Mouse (Mus musculus) Muller cell, postnatal 12 days (primary cell): Measurements from ENCODE around the gene Cep63.

Experiments
- DNase-seq: peaks from one replicate; pipeline ENCODE4 v3.0.0-alpha.2; 2015; ENCODE audit errors: inconsistent ontology term

The Cep63 gene

DNA sequence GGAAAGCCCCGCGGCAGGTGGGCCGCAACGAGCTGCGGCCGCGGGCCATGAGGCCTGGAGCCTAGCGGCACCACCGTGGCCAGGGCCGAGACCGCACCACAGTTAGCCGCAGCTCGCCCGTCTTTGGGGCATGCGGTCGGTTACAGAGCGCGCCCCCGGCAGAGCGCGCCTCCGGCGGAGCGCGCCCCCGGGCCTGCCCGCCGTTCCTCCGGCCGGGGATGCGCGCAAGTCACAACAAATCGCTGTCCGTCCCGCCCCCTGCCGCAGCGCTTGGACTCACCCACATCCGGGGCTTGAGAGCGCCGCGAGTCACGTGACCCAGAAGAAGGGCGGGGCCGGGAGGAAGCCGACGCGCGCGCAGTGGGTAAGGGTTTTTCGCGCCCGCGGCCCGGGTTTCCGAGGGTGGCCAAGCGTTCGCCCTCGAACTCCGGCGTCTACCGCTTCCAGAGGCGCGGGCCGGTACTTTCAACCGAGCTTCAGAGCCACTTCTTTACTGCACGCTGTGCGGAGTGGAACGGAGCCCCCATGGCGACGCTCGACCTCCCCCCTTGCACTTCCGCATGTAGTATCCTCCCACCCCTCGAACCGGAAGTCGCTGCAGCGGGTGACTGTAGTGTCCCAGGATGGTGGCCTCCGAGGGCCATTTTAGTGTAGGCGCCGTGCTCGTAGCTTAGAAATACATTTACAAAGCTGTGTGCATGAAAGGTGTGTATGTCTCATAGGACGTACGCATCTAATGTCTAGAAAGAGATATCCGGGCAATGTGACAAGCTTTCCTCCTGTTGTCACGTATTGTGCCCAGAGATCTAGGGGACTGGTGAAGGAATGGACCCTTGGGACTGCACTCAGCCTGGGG, at the start of gene Cep63, which contains the start of gene Anapc13:
Gene Cep63, minus strand, starts transcription at position 552 of the 856 bp plus-strand sequence.
Gene Anapc13, plus strand, starts transcription at position 314 of the 856 bp plus-strand sequence.
- DNase-seq: peak; percentile 99

DNA sequence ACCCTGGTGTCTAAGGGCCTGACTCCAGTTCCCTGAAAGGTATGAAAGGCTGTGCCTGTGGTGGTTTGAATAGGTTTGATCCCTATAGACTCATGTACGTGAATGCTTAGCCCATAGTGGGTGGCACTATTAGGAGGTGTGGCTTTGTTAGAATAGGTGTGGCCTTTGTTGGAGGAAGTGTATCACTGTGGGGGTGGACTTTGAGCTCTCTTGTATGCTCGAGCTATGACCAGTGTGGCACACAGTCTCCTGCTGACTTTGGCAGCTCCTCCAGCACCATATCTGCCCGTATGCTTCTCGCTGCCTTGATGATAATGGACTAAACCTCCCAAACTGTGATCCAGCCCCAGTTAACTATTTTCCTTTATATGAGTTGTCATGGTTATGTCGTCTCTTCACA, 49.6 kb upstream of the Cep63 start:
- DNase-seq: no peak

DNA sequence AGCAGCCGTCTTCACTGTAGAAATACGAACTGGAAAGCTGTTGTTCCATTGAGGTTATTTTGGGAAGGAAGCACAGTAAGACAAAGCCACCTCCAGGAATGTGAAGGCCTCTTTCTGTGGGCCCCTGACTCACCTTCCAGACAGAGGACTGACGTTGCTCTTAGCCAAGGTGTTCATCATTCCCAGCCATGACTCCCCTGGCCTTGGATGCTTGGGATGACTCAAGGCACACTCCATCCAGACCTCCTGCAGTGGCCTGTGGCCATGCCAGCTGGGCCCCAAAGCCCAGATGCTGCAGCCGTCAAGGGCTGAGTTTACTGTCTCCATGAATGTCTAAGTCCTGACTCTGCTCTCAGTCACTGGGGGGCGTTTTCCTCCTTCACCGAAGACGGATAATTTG, 47.0 kb upstream of the Cep63 start:
- peak; percentile 67 for DNase-seq

DNA sequence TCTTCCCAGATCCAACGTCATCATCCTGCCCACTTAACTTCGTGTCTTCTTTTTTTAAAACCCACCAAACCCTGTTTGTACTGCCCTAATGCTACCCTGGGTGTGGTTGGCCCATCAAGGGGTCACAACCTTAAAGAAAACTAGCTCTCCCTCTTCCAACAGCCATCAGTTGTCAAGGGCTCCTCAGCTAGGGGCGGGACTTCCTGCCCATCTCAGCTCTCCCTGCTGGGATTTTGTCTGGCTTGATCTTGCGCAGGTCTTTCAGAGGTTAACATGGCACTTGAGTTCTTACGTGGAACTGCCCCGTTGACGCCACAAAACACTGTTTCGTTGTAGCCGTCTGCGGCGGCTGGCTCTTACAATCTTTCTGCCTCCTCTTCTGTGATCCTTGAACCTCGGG, 42.6 kb upstream of the Cep63 start:
- DNase-seq: no peak

DNA sequence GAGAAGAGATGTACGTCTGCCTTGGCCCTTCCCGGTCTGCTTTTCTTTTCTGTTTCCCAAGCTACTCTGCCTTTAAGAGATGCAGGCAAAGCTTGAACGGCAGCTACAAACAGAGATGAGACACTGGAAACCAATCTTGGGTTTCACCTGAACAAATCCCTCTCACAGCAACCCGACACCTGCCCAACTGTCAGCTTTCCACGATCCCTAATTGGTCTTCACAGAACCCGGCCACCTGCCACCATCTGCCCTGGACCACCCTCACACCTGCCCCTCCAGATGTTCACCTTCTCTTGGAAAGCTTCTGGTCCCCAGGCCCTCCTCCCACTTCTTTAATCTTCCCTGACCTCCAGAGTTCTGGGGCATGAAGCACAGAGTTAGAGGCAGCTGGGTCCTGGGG, 41.8 kb upstream of the Cep63 start:
- no peak for DNase-seq

DNA sequence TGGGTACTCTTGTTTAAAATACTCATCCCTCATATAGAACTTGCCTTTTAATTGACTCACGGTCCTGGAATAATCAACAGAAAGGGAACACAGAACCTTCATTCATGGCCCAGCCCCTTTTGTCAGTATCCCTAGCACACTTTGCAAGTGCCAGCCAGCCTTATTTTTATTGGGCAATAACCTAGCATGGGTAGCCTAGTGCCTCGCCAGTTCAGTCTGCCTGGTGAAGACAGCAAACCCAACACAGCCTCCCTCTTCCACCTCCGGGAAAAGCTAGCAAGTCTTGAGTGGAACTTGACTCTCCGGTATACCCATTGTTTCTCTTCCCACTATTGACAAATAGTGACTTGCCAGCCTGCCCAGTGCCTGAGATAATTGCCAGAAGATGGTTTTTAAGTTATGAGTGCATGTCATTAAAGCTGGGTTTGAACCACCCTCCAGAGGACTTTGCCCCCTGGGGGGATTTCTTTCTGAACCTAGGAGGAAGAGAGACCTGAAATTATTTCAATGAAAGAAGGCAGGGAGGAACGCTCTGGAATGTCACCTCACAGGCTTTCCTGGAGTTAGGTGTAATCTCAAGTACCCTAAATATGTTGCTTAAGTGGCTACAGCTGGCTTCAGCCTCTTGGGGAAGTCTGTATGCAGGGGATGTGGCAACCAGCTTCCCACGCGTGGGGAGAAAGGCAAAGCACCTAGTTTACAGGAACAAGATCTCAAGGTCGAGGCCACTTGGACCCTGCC, 30.2 kb upstream of the Cep63 start:
- DNase-seq: no peak

DNA sequence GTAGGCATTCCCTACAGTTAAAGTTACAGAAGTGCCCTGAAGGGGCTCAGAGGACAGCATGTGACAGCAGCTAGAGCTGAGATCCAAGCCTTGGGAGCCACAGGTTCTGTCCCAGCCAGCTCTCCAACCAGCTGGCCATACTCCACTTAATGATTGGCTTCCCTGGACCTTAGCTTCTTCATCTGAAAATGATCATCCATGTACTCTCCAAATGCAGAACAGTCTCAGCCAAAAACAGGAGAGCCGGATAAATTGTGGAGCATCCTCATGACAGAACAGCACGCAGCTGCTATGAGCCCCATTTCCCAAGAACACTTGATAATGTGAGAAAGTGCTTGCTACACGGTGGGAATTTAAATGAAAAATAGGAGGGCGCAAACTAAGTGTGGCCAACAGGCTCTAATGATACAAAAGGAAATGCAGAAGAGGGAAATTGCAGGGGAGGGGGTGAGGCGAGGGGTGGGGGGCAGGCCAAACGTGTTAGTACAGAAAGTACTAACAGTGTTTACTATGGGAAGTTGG, 24.9 kb upstream of the Cep63 start:
- no peak for DNase-seq

DNA sequence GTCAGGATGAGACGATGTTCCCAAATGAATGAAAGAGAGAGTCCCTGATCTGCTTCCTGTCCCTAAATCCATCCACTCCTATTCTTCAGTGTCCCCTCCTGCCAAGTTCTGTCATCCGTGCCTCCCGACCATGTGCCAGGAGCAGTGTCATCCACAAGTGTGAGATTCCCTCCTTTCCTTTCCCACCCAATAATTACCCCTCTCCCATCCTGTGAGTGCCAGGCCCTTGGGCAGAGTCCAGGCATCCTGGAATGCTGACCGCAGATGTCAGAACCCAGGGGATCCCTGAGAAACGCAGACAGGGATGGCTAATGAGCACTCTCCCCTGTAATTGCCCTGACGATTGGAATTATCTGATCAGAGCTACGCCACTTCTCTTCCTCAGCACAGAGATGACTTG, 24.3 kb upstream of the Cep63 start:
- DNase-seq: peak; percentile 95

DNA sequence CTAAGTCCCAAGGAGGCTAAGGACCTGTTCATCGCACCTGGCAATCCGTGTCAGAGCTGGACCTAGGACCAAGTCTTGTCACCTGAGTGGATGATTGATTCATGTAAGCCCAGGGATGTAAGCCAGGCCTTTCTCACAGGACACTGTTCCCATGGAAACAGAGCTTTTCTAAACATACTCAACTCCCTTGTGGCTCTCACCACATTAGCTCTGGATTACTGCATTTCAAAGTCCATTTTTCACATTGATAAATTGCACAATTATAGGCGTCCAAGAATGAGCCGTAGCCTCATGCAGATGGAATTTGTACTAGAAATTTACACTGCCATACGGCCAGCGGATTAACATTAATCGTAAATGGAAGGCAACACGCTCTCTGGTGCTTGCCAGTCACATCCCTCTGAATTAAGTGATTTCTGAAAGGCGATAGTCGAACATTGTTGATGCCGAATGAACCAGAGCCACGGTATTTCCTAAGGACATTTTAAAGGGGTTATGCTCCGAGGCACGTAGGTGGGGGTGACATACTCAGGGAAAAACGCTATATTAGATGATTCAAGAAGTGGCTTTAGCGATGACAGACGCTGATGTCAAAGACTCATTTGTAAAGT, 23.7 kb upstream of the Cep63 start:
- DNase-seq: peak; percentile 90

DNA sequence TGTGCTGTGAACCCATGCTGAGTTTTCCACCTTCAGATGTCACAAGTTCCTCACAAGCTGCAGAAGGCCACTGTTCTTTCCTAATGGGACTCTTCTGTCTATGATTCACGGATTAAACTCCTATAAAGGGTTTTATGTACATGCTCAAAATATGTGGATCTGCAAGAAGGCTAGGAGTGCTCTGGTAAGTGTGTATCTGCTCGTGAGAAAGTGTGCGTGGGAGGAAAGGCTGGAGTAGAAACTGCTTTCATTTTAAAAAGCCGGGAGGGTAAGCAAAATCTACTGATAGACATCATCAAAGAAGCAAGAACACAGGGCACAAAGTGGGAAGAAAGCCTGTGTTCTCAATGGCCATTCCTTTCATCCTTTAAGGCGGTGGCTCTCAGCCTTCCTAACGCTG, 20.7 kb upstream of the Cep63 start:
- no peak for DNase-seq

DNA sequence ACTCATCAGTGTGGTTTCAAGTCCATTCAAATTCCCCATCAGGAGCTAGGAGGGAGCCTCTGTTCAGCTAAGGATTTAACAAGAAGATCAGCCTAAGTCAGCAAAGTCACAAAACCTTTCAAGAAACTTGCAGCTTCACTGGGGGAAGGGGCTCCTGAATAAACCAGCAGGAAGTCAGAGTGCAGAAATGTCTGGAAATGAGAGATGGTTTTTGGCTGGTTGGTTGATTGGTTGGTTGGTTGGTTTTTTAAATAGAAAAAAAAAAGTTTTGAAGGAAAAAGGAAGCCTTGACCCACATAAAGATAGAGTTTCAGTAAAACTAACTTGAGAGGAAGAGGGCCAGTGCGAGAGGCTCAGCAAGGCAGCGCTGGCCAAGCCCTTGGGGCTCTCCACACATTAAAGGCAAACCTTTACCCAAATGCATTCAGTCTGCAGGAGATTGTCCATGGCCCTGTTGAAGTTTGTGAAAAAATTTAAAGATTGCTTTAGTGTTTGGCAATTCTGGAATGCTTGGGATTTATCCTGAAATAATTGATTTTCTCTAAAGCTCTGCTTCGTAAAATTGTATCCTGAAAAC, 18.9 kb upstream of the Cep63 start:
- peak; percentile 35 for DNase-seq

DNA sequence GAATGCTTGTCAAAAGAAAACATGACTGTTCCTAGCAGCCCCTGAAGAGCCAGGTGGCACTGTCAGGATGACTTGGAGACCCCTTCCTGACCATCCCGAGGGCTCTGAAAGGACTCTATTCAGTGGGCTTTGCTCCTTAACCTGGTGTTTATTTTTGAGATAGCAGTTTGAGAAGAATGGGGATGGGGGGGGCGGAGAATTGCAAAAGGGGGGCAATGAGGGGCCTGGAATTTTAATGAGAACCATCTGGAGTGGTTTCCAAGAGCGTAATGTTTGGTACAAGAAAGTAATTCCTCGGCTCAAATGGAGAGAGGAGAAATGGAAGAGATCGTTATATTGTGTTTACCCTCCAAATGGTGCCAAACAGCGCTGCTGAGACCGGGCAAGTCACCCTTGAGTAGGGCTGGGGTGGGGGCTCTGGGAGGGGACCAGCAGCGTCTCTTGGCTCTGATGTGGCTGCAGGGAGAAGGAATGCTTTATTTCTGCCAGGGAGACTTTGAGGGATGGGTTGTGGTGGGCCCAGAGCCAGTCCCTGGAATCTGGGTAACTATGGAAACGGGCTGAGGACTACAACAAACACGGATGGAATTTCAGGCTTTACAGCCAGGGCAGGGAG, 17.3 kb upstream of the Cep63 start:
- peak; percentile 99 for DNase-seq

DNA sequence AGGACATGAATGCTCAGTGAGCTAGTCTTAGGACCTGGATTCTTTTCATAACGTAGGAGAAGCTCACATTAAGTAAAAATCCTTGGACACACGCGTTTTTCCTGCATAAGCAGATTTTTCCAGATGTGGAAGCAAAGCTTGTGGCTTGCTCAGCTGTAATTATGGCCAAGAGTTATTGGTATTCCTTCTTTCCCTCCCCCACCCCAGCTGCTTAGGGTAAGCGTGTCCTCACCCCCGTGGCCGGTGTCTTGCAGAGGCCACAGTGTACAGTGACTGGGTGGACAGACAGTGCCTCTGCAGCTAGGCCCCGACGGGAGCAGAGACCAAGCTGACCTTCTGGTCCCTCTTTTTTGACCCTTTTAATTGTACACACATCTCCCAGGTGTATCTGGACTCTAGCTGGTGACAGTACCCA, 16.7 kb upstream of the Cep63 start:
- no peak for DNase-seq

DNA sequence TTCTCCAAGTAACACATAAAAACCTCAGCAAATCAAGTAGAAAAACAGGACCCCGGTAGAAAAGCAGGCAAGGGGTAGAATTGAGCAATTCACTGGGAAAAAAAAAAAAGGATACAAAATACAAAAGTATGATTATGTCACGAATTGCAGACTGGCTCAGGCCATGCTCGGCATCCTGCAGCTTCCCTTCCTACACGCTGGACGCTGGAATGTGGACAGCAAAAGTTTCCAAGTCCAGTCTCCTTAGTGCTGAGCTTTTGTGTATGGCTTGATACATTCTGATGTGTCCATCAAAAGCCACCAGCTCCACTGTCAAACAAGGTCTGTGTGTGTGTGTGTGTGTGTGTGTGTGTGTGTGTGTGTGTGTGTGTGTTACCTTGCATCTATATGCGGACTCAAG, 15.2 kb upstream of the Cep63 start:
- DNase-seq: peak; percentile 65

DNA sequence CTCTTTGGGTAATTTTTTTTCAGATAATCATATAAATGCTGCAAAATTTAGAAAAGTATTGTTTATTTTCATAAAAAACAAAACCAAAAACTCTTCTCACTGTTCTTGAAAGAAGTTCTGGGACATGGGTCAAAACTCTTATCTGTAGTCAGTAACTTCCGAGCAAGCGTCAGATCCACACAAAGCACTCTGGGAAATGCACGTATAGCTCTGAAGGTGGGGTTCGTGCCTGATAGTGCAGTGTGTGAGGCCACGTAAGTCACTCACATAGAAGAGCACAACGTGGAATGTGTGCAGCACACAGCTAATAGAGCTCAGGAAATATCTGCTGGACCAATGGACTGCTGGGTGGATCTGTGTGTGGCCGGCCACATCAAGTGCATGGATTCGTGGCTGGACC, 13.2 kb upstream of the Cep63 start:
- DNase-seq: no peak

DNA sequence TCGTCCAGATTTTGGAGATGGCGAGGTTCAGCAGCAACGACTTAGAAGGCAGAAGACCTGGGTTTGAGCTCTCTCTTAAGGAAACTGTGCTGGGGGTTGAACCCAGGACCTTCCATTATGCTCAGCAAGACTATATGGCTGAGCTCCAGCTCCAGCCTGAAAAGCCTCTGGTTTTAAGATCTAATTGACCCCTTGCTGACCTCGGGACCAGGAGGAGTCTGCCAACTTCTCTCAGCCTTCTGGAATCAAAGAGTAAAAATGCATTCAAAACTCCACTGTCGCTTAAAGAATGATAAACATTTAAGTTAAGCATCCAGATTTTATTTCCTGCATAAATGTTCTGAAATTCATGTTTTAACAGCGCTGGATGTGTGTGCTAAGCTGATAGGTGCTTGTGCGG, 12.6 kb upstream of the Cep63 start:
- no peak for DNase-seq

DNA sequence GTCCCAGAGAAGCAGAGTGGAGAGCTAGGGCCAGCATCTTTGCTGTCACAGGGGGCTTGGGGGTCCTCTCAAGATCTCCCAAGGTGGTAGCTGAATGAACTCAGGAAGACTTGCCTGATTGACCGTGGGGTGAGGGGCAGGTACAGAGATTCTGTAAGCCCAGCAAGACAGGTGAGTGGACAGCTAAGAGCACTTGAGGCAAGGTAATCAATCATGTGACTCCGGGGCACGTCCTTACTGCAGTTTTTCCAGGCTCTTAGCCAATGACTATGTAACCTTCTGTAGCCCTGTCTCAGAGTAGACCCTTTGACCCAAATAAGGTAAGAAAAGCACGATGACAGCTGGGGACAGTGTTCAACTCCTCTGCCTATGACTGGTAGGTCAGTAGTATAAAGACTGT, 10.8 kb upstream of the Cep63 start:
- DNase-seq: no peak

DNA sequence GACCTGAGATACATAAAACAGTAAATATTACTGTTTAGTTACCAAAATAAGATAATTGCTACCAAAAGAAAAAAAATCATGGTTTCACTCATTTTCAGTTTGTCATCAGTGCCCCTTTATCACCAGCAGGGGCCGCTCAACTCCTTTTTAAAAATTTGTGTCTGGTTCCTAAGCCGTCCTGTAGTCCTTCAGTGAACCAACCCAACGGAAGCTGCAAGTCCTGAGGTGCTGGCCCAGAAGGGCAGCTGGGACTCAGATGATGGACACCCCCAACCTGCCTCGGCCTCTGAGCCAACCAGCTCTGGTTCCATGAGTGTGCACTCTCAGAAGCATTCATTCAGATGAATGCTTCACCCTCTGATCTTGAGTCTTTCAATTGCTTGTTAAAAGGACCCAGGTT, 10.2 kb upstream of the Cep63 start:
- peak; percentile 71 for DNase-seq

DNA sequence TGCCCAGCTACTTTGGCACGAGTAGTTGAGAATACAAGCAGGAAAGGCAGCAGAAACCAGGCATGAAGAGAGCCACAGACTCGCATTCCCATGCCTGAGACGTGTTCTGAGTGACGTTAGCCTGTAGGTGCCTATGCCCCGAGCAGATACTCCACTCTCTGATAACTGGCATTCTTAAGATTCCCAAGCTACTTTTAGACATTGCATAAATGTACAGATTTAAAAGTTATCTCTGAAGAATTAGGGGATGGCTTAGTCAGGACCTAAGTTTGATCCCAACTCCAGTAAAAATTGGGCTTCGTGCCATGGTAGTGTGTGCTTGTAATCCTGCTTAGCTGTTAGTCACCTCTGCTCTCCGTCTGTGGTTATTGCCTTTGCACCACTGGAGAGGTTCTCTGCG, 8.1 kb upstream of the Cep63 start:
- no peak for DNase-seq

DNA sequence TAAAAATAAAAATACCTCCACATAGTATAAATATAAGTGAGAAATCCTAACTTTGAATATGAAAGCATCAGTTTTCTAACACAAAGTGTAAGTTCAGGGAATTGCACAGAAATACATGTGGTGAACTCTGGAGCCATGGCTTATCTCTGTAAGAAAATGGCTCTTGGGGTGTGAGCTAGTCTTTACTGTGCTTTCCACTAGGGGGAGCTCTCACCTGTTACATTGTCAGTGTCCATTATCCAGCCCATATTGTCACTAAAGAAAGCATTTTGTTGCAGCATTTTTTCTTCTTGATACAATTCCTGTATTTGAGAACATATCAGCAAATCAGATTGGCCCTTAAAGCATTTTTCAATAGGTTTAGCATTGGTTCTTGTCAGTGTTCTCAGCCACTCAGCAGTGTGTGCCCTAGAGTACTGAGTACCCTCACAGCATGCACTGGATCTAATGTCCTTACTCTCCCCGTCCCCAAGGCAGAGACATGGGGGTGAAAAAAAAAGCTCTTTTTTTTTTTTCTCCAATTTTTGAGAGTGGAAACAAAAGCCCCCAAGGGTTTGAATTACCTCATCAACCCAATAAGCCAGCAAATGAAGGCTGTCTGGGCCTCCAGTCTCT, 6.7 kb upstream of the Cep63 start:
- DNase-seq: peak; percentile 49

DNA sequence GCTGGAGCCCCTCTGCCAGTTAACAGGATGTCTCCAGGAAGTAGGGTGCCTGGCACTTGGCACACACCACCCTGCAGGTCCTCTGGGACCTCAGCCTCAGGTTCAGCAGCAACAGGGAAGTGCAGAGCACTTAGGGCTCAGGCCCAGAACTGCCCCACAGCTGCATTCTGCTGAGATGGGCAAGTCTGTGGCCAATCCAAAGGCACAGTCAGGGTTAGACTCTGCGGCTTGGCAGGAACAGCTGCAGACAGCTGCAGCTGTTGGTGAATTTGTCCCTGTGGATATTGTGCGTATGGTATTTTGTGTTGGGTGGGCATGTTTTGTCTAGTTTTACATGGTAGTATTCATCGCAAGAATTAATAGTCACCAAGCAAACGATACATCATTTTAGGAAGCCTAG, 5.8 kb upstream of the Cep63 start:
- DNase-seq: no peak
